Mouse (Mus musculus): ENCODE measurements at regions not wholly inside any gene's neighbourhood (a gene's known extent, or its start where the extent isn't known, plus 50 kb on each side); places are given as distances from the start of the nearest gene placed in this dataset.

DNA sequence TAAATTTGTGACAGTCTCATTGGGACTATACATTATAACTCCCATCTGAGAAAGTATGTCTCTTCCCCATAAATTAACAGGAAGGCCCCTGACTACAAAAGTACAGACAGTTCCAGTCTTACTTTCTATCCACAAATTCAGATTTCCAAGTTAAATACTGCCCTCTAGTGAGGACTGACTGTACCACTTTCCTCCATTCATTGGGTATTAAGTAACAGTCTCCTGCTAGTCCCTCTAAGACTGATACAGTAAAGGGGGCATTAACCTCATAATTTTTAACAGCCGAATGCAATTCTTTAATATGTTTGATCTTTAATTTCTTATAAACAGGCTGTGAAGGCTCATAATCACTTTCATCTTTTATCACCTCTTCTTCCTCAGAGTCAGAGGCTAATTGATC is 131.0 kb upstream of the Adcyap1 start:
- DNase-seq (ENCODE audit: low read depth) = peak; percentile 67

DNA sequence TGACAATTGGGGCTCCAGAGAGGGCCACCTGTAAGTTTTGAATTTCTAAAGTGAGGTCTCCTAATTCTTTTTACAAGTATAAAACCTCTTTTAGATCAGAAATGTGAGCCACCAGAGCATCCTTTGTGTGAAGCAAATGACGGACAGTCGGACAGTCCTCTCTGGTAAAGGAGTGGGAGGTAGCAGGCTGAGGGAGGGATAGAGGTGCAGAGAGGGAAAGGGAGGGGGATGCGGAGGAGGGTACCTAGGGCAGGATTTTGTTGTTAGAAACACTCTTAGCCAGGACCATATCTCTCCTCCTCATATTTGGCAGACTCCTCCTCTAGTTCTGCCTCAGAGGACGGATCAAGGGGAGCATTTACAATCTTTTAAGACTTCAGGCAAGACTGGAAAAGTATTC is 130.3 kb upstream of the Adcyap1 start:
- no peak for DNase-seq (ENCODE audit: low read depth)
- TF ChIP-seq CTCF (IDR thresholded peaks at IDR 0.05; ENCODE audit: borderline replicate concordance, extremely low read depth, insufficient read depth, insufficient read length) (no peak), POLR2A (IDR thresholded peaks at IDR 0.05; ENCODE audit: borderline replicate concordance, extremely low read depth, insufficient read depth, insufficient read length, poor library complexity, severe bottlenecking) (no peak)

DNA sequence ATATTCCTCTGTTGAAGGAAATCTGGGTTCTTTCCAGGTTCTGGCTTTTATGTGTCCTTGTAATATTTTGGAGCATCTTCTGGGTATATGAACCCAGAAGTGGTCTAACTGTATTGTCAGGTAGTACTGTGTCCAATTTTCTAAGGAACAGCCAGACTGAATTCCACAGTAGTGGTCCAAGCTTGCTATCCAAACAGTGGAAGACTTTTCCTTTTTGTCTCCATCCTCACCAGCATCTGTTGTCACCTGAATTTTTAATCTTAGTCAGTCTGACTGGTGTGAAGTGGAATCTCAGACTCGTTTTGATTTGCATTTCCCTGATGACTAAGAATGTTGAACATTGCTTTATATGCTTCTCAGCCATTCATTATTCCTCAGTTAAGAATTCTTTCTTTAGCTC is 114.8 kb upstream of the Adcyap1 start:
- DNase-seq (ENCODE audit: low read depth) = no peak
- TF ChIP-seq CTCF (IDR thresholded peaks at IDR 0.05; ENCODE audit: borderline replicate concordance, extremely low read depth, insufficient read depth, insufficient read length) (no peak), POLR2A (IDR thresholded peaks at IDR 0.05; ENCODE audit: borderline replicate concordance, extremely low read depth, insufficient read depth, insufficient read length, poor library complexity, severe bottlenecking) (no peak)

DNA sequence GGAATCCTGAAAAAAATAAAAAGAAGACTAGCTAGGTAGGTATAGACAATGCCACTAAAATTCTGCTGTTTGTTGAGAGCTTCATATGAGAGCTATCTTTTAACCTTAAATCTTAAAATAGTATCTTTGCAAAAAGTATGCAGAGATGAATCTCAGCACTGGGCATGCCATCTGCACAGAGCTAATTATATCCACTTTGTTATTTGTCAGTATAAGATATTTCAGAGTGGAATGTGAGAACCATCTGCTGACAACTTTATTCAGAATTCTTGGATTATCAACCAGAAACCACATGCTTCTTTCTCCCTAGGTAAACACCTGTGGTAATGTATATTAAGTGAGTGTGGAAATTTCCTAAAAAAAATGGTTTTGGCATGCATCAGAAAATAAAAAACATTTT is 94.3 kb upstream of the Adcyap1 start:
- TF ChIP-seq POLR2A (IDR thresholded peaks at IDR 0.05; ENCODE audit: borderline replicate concordance, extremely low read depth, insufficient read depth, insufficient read length, poor library complexity, severe bottlenecking) = no peak
- no peak for TF ChIP-seq CTCF (IDR thresholded peaks at IDR 0.05; ENCODE audit: borderline replicate concordance, extremely low read depth, insufficient read depth, insufficient read length)

DNA sequence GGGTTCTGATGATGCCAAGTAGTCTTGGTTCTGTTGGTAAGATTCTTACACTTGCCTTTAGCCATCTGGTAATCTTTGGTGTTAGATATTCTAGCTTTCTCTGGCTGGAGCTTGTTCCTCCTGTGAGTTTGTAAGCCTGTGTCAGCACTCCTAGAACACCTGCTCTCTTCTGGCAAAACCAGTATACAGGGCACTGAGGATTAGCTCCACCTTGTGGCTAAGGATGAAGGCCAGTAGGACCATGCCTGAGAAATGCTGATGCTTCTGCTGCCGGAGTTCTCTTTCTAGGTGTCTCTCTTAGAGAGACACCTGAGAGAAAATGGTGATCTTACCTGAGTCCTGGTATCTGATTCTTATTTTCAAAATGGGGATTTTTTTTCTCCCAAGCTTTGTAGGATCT is 58.8 kb upstream of the Adcyap1 start:
- DNase-seq (ENCODE audit: low read depth) = peak; percentile 45
- TF ChIP-seq POLR2A (IDR thresholded peaks at IDR 0.05; ENCODE audit: borderline replicate concordance, extremely low read depth, insufficient read depth, insufficient read length, poor library complexity, severe bottlenecking) = no peak
- TF ChIP-seq CTCF (IDR thresholded peaks at IDR 0.05; ENCODE audit: borderline replicate concordance, extremely low read depth, insufficient read depth, insufficient read length) = peak; percentile 37; the same call in 1 of the 2 replicates

More for the DNA sequence above, 94.3 kb upstream of the Adcyap1 start:
- peak; percentile 36 for DNase-seq (ENCODE audit: low read depth)

DNA sequence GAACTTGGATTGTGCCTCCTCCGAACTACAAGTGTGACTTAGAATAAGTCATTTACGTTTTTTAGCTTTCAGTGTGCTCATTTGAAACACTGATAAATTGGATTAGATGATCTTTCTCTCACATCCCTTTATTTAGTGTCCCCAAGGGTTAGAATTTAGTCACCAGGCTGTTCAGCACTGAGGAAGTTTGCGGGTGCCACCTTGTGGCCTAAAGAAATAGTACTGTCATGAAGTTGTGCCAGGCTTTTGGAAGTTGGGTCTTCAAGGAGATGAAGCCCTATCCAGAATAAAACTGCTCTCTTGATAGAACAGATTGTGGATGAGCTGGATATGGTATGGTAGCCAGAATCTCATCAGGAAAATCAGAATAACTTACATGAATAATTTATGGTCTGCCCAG is 57.7 kb upstream of the Adcyap1 start:
- TF ChIP-seq CTCF (IDR thresholded peaks at IDR 0.05; ENCODE audit: borderline replicate concordance, extremely low read depth, insufficient read depth, insufficient read length) (peak; percentile 73; the same call in 1 of the 2 replicates), POLR2A (IDR thresholded peaks at IDR 0.05; ENCODE audit: borderline replicate concordance, extremely low read depth, insufficient read depth, insufficient read length, poor library complexity, severe bottlenecking) (no peak)
- DNase-seq (ENCODE audit: low read depth) = peak; percentile 81
